Mouse (Mus musculus): ENCODE measurements around the gene Agxt.

Gene Agxt

GRCm38 (mm10) chr1:93150907-93151661 is 16.0 kb downstream of the Agxt start:
- DNase-seq (ENCODE audit: low read depth): no peak

- DNase-seq (ENCODE audit: low read depth): no peak
Measured at GRCm38 (mm10) chr1:93157566-93157965, 22.5 kb downstream of the Agxt start.

DNA sequence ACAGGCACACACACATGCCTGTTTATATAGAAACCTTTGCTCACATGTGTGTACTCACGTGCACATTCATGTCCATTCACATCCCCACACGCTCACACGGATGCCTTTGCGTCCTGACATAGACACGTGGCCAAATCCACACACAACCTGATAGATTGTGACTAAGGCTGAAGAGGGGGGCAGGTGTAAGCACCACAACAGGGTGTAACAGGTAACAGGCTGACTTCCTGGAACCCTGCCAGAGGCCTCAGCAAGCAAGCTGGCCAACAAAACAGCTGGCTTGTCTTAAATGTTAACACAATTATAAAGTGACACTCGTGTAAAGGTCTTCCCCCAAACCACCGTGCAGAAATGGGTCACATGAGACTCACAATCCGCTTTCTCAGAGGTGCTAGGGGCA is 23.9 kb downstream of the Agxt start:
- no peak for DNase-seq (ENCODE audit: low read depth)

DNA sequence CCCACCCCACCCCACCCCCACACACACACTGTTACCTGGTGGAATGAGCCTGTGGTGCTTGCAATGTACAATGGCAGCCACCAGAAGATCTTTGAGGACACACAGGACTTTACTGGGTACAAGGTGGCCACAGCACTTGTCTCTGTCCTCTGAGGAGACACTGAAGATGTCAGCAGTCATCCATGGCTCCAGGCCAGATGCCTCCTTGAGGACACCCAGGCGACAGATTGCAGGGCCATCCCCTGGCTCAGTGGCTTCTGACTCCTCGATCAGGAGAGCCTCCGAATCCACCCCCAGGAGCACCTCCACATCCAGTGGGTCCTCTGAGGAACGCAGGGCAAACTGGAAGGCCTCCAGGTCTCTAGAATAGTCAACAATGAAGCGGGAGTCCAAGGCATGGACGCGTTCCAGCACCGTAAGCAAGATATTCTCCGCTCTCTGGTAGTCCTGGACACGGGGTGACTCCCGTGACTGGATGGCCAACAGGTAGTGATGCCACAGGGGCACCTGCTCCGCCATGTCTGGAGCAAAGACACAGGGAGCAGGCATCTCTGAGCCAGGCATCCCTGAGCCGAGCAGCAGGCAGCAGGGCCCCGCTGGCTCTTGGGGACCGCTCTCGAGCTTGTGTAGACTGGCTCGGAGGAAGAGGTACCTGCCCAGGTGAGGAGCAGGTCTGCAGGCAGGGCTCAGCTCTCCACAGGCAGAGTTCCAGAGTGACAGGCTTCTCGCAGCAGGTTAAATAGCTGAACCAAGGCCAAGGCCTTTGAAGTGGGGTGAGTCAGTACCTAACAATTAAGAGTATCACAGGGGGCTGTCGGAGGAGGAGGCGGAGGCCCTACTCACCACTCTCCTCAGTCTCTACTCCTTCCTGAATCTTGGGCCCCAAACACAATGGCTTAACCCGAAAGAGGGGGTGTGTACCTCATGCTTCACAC is 24.8 kb downstream of the Agxt start:
- DNase-seq (ENCODE audit: low read depth): no peak

DNA sequence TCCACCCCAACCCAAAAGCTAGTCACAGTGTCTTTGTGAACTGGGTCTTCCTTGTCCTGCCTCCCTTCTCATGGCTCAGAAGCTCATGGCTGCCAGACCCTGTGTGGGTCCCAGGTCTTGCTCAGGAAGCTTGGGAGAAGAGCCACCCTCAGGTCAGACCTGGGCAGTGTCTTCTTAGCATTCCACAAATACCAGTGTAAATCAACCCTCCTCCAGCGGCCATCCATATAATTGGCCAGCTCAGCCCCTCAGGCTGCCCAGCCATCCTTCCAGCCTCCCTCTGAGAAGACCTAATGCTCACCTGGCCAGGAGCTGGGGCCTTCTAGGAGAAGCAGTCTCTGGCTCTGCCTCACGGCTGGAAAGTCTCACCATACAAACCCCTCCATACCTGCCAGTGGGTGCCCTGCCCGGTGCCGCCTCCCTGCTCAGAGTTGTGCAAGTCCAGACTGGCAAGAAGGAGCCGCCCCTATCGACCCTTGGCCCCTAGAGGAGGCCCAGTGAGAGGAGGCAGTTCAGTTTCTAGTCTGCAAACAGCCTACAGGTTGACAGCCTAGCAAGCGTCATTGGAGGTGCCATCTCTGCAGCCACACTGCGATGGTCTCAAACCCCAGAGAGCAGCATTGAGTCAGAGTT is 25.6 kb downstream of the Agxt start, which contains the start of gene 2310007B03Rik:
Gene 2310007B03Rik (minus strand): TSS at position 448 of the 633 bp plus-strand sequence.
- DNase-seq (ENCODE audit: low read depth): no peak

GRCm38 (mm10) chr1:93161350-93161749 is 26.3 kb downstream of the Agxt start:
- no peak for DNase-seq (ENCODE audit: low read depth)

DNA sequence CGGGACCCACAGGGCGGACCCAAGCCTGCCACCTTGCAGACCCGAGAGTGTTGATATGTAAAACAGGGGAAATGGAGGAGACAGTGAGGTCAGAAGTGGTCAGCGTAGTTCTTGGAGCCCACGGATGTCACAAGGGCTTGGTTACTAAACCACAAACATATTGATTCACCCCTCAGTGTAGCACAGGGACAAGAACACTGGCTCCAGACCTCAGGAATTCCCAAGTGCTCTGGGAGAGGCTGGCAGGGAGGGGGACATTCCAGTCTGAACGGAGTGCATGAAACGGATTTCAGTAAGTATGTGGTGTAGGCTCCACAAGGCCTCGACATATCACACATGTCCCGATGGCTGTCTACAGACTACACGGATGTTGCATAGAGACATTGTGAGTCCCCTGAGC is 26.9 kb downstream of the Agxt start:
- no peak for DNase-seq (ENCODE audit: low read depth)

DNA sequence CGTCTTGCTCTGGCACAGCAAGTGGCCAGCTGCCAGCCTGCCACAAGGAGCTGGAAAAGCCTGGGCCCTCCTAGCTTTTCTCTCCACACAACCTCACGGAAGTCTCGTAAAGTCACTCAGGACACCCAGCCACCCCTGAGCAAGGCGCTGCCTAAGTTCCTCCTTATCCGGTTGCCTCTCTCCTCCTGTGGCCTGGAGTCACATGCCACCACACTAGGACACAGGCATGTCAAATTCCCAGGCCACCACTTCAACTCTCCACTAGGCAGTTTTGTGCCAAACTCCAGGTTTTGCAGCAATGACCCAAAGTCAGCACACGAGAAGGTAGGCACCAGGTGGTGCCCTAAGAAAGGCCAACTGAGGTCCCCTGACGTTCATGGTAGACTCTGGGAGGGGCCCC is 27.5 kb downstream of the Agxt start:
- DNase-seq (ENCODE audit: low read depth): no peak

- peak; percentile 21 for DNase-seq (ENCODE audit: low read depth)
Measured at GRCm38 (mm10) chr1:93165447-93165846, 30.4 kb downstream of the Agxt start.

GRCm38 (mm10) chr1:93166346-93167079 is 31.5 kb downstream of the Agxt start:
- DNase-seq (ENCODE audit: low read depth): peak; percentile 35

- DNase-seq (ENCODE audit: low read depth): no peak
Measured at GRCm38 (mm10) chr1:93168295-93168775, 33.3 kb downstream of the Agxt start, which contains the start of gene Crocc2. Gene Crocc2, plus strand, starts transcription at chr1:93168725.

DNA sequence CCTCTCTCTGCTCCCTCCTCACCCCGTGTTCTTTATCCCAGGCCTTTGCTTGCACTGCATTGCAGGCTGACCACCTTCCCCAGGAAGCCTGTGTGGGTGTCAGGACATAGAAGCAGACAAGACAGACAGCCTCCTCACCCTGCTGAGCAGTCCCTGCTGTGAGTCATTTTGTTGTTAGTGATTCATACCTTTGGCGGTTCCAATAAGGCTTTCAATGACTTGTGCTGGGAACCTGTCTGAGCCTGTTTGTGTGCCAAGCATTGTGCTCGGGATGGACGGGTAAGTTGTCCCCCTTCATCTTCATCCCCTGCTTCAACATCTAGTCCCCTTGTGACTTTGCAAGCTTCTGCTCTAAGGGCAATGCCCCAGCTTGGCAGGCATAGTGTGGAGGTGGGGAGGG is 38.6 kb downstream of the Agxt start:
- peak; percentile 53 for DNase-seq (ENCODE audit: low read depth)

DNA sequence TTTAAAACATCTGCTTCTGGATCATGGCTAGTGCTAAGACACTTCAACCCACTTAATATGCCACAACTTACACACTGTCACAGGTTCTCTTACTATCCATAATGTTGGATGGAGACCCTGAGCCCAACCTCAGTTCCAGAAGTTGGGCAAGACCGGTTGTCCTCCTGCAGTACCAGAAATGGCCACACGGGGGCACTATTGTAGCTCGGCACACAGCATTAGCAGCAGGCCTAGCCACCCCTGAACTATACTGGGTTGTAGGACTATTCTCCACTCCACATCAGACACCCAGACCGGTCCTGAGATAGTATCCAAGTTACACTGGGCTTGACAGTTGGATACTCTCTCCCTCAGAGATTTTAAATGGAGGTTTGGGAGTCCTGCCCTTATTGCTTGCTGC is 39.4 kb downstream of the Agxt start:
- peak; percentile 66 for DNase-seq (ENCODE audit: low read depth)

DNA sequence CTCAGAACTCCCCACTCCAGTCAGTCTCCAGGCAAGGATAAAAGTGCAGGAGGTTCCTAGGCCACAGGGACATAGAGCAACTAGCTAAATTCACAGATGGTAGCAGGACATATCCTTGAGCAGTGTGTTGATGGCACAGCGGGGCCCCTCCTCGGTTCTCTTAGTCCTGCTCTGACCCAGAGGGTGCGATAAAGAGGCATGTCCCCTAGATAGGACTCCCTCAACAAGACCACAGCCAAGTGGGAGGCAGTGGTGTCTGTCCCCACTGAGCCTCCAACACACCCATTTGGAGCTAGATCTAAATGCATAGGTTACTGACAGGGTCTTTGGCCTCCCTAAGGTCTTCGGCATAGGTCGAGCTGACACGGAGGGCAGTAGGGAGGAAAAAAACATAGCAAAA is 40.8 kb downstream of the Agxt start:
- no peak for DNase-seq (ENCODE audit: low read depth)

DNA sequence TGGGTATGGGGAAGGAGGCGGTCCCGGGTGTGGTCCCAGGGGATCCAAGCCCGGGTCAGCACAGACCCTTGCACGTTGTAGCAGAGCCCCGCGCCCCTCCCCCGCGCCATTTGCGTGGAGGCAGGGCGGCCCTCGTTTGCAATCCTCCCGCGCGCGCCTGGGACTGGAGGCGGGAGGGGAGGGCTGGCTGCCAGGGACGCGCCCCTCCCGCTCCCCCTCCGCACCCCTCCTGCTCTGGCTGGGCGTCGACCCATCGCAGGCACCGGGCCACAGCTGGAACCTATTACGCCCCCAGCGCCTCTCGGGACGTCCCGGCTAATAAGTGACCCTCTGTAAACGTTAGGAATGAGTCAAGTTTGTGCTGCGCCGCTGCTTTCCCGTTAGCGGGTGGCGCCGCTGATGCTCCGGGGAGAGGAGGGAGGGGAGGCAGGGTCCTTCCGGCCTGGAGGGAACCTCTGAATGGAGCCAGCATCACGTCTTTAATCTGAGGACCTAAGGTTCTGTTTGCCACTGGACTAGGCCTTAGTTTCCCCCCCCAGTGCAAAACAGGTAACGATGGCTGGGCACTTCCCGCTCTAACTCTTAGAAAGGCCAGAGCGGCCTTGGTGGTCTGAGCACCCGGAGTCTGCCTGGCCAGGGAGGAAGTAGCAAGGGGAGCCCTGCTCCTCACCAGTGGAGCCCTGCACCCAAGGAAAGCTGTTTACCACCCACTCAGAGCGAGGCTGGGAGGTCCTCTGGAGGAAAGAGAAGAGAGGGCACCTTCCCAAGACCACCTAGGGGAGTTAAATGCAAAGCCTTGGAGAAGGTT is 41.7 kb downstream of the Agxt start:
- DNase-seq (ENCODE audit: low read depth): no peak

DNA sequence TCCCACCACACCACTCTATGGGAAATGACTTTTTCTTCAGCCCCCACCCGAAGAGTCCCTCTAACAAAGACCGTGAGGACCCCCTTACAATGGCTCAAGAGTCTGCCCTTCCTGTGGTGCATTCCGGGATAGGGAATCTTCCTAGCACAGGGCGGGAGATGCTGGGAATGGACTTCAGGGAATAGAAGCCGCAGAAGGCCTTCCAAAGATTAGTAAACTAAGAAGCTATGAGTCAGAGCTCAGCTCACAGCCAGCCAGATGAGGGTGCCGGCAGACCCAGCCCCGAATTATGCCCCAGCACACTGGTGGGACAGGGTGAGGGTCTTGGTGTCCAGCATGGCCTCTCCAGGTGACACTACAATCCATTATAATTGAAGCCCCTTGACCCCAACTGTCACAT is 47.2 kb downstream of the Agxt start:
- DNase-seq (ENCODE audit: low read depth): no peak

GRCm38 (mm10) chr1:93184071-93184828 is 49.2 kb downstream of the Agxt start:
- DNase-seq (ENCODE audit: low read depth): no peak

DNA sequence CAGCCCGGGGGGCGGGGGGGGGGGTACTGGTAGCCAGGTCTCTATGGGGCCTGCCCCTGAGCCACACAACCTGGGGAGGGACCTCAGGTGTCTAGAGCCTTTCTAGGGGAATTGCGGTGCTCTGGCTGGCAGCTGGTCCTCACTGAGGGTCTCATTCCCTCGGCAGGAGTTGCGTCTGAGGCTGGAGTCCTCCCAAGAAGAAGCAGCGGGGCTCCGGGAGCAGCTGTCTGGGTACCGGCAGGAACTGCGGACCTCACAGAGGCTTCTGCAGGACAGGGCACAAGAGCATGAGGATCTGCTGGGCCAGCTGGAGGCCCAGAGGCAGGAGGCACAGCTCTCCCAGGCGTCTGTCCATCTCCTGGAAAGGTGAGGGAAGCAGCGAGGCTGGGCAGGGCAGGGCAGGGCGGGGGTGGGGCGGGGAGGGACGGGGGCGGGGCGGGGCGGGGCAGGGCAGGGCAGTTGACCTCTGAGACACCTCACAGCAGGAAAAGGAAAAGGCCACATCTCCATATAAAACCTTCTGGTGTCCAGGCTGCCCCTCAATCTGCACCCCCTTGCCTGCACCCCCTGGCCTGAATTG is 55.8 kb downstream of the Agxt start:
- no peak for DNase-seq (ENCODE audit: low read depth)

DNA sequence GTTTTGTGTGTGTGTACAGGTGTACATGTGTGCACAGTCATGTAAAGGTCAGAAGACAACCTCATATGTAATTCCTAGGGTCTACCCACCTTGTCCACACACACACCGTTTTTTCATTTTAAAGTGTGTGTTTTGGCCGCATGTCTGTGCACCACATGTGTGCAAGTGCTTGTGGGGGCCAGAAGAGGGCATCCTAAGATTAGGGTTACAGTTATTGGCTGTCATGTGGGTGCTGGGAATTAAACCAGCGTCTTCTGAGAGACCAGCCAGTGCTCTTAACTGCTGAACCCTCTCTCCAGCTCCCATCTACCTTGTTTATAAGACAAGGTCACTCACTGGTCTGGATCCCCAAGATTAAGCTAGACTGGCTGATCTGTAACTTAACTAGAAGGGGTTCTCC is 59.9 kb downstream of the Agxt start:
- no peak for DNase-seq (ENCODE audit: low read depth)

Data from 416B (cell line).